Mouse (Mus musculus): ENCODE results near the gene Cwf19l1. TPM values are rescaled to one million over a fixed set of nuclear protein-coding genes. Genes with fewer than 3 reads are reported as not detected.

The Cwf19l1 gene
- 21.9 and 23.8 TPM in 2 replicates for polyA plus RNA-seq (2016; fragmentation: Nextera tagmentation; extraction: Ambion mirVana)

GRCm38 (mm10) chr19:44135072-44135959, at the start of gene Cwf19l1:
Gene Cwf19l1 (minus strand): TSS chr19:44135876.
- peaks cover 8% of the 10 kb centered on the region; the same call in 1 of the 2 replicates for H3K4me1 ChIP-seq
- WGBS, result under 1% methylated on average over 45 of the region's 45 CpGs
- no peaks in the 10 kb centered on the region for H3K27me3 ChIP-seq (ENCODE audit: insufficient read depth, poor library complexity, severe bottlenecking)
- peak within 1 kb of the TSS; percentile 87 for H3K4me3 ChIP-seq
- DNase-seq (ENCODE audit: low spot score), result peak; percentile 93
- no peaks in the 10 kb centered on the region for H3K9me3 ChIP-seq
- peak within 1 kb of the TSS; percentile 98 for H3K27ac ChIP-seq
- peaks cover 41% of the 10 kb centered on the region for H3K36me3 ChIP-seq

GRCm38 (mm10) chr19:44183968-44184367, 48.3 kb upstream of the Cwf19l1 start:
- DNase-seq (ENCODE audit: low spot score), result peak; percentile 17
- H3K27me3 ChIP-seq (ENCODE audit: insufficient read depth, poor library complexity, severe bottlenecking), result no peaks in the 10 kb centered on the region

GRCm38 (mm10) chr19:44180502-44180901, 44.8 kb upstream of the Cwf19l1 start:
- 88% methylated on average over 1 of the region's 1 CpGs for WGBS
- Histone ChIP-seq H3K4me1 (no peaks in the 10 kb centered on the region), H3K9me3 (0 out of 2 replicates have a peak, but pooled peaks cover 3% of the 10 kb centered on the region), H3K4me3 (no peak overlapping the region), H3K27ac (no peak overlapping the region), H3K36me3 (no peaks in the 10 kb centered on the region), H3K27me3 (ENCODE audit: insufficient read depth, poor library complexity, severe bottlenecking) (no peaks in the 10 kb centered on the region)
- DNase-seq (ENCODE audit: low spot score), result peak; percentile 33

More at GRCm38 (mm10) chr19:44183968-44184367, 48.3 kb upstream of the Cwf19l1 start:
- Histone ChIP-seq H3K36me3 (no peaks in the 10 kb centered on the region), H3K4me1 (no peaks in the 10 kb centered on the region), H3K27ac (no peak overlapping the region), H3K9me3 (no peaks in the 10 kb centered on the region), H3K4me3 (no peak overlapping the region)
- WGBS, result 69% methylated on average over 3 of the region's 3 CpGs

GRCm38 (mm10) chr19:44176741-44177140, 41.1 kb upstream of the Cwf19l1 start:
- Histone ChIP-seq H3K27ac (no peak overlapping the region), H3K4me3 (no peak overlapping the region), H3K4me1 (no peaks in the 10 kb centered on the region), H3K9me3 (peaks cover 7% of the 10 kb centered on the region; the same call in 1 of the 2 replicates), H3K36me3 (no peaks in the 10 kb centered on the region), H3K27me3 (ENCODE audit: insufficient read depth, poor library complexity, severe bottlenecking) (no peaks in the 10 kb centered on the region)
- DNase-seq (ENCODE audit: low spot score), result peak; percentile 11
- 83% methylated on average over 3 of the region's 3 CpGs for WGBS

- DNase-seq (ENCODE audit: low spot score), result peak; percentile 62
- WGBS, result 63% methylated on average over 8 of the region's 8 CpGs
- Histone ChIP-seq H3K9me3 (peaks cover 7% of the 10 kb centered on the region; the same call in 1 of the 2 replicates), H3K36me3 (no peaks in the 10 kb centered on the region), H3K27me3 (ENCODE audit: insufficient read depth, poor library complexity, severe bottlenecking) (no peaks in the 10 kb centered on the region), H3K27ac (no peak overlapping the region), H3K4me3 (no peak overlapping the region), H3K4me1 (no peaks in the 10 kb centered on the region)
Measured at GRCm38 (mm10) chr19:44174835-44175234, 39.2 kb upstream of the Cwf19l1 start.

GRCm38 (mm10) chr19:44161515-44161914, 25.8 kb upstream of the Cwf19l1 start:
- Histone ChIP-seq H3K4me1 (no peaks in the 10 kb centered on the region), H3K9me3 (no peaks in the 10 kb centered on the region), H3K27ac (no peak overlapping the region), H3K36me3 (no peaks in the 10 kb centered on the region), H3K4me3 (no peak overlapping the region), H3K27me3 (ENCODE audit: insufficient read depth, poor library complexity, severe bottlenecking) (peaks cover 11% of the 10 kb centered on the region; the same call in 1 of the 2 replicates)
- DNase-seq (ENCODE audit: low spot score), result peak; percentile 50
- 14% methylated on average over 3 of the region's 3 CpGs for WGBS

GRCm38 (mm10) chr19:44159386-44159785, 23.7 kb upstream of the Cwf19l1 start:
- DNase-seq (ENCODE audit: low spot score), result peak; percentile 52
- peaks cover 26% of the 10 kb centered on the region for H3K27me3 ChIP-seq (ENCODE audit: insufficient read depth, poor library complexity, severe bottlenecking)
- H3K27ac ChIP-seq, result no peak overlapping the region
- WGBS, result 72% methylated on average over 3 of the region's 3 CpGs
- no peaks in the 10 kb centered on the region for H3K4me1 ChIP-seq
- no peaks in the 10 kb centered on the region for H3K9me3 ChIP-seq
- H3K36me3 ChIP-seq, result no peaks in the 10 kb centered on the region
- no peak overlapping the region for H3K4me3 ChIP-seq

GRCm38 (mm10) chr19:44157005-44157404, 21.3 kb upstream of the Cwf19l1 start:
- peak; percentile 50 for DNase-seq (ENCODE audit: low spot score)
- H3K9me3 ChIP-seq, result no peaks in the 10 kb centered on the region
- H3K4me3 ChIP-seq, result no peak overlapping the region
- no peak overlapping the region for H3K27ac ChIP-seq
- WGBS, result 86% methylated on average over 10 of the region's 10 CpGs
- H3K36me3 ChIP-seq, result no peaks in the 10 kb centered on the region
- H3K27me3 ChIP-seq (ENCODE audit: insufficient read depth, poor library complexity, severe bottlenecking), result peaks cover 37% of the 10 kb centered on the region
- no peaks in the 10 kb centered on the region for H3K4me1 ChIP-seq

- H3K27me3 ChIP-seq (ENCODE audit: insufficient read depth, poor library complexity, severe bottlenecking), result peaks cover 46% of the 10 kb centered on the region
Measured at GRCm38 (mm10) chr19:44153781-44154180, 18.1 kb upstream of the Cwf19l1 start.

GRCm38 (mm10) chr19:44148991-44149390, 13.3 kb upstream of the Cwf19l1 start:
- H3K4me3 ChIP-seq, result no peak overlapping the region
- H3K4me1 ChIP-seq, result peaks cover 13% of the 10 kb centered on the region
- H3K27ac ChIP-seq, result no peak overlapping the region
- no peaks in the 10 kb centered on the region for H3K9me3 ChIP-seq
- DNase-seq (ENCODE audit: low spot score), result peak; percentile 54
- WGBS, result 66% methylated on average over 2 of the region's 2 CpGs
- peaks cover 21% of the 10 kb centered on the region; the same call in 1 of the 2 replicates for H3K27me3 ChIP-seq (ENCODE audit: insufficient read depth, poor library complexity, severe bottlenecking)
- H3K36me3 ChIP-seq, result peaks cover 5% of the 10 kb centered on the region; the same call in 1 of the 2 replicates

More at GRCm38 (mm10) chr19:44153781-44154180, 18.1 kb upstream of the Cwf19l1 start:
- 75% methylated on average over 5 of the region's 5 CpGs for WGBS
- no peak overlapping the region for H3K27ac ChIP-seq
- H3K9me3 ChIP-seq, result no peaks in the 10 kb centered on the region
- H3K36me3 ChIP-seq, result no peaks in the 10 kb centered on the region
- no peak overlapping the region for H3K4me3 ChIP-seq
- H3K4me1 ChIP-seq, result no peaks in the 10 kb centered on the region
- no peak for DNase-seq (ENCODE audit: low spot score)

GRCm38 (mm10) chr19:44148345-44148744, 12.7 kb upstream of the Cwf19l1 start:
- H3K4me3 ChIP-seq, result no peak overlapping the region
- peaks cover 11% of the 10 kb centered on the region for H3K36me3 ChIP-seq
- H3K27me3 ChIP-seq (ENCODE audit: insufficient read depth, poor library complexity, severe bottlenecking), result peaks cover 18% of the 10 kb centered on the region; the same call in 1 of the 2 replicates
- DNase-seq (ENCODE audit: low spot score), result peak; percentile 60
- H3K9me3 ChIP-seq, result no peaks in the 10 kb centered on the region
- 17% methylated on average over 2 of the region's 2 CpGs for WGBS
- peaks cover 13% of the 10 kb centered on the region for H3K4me1 ChIP-seq
- H3K27ac ChIP-seq, result no peak overlapping the region

GRCm38 (mm10) chr19:44146951-44147350, 11.3 kb upstream of the Cwf19l1 start:
- Histone ChIP-seq H3K36me3 (peaks cover 25% of the 10 kb centered on the region), H3K4me1 (peaks cover 13% of the 10 kb centered on the region), H3K27ac (no peak overlapping the region), H3K27me3 (ENCODE audit: insufficient read depth, poor library complexity, severe bottlenecking) (peaks cover 13% of the 10 kb centered on the region; the same call in 1 of the 2 replicates), H3K4me3 (no peak overlapping the region), H3K9me3 (no peaks in the 10 kb centered on the region)
- 92% methylated on average over 8 of the region's 8 CpGs for WGBS
- DNase-seq (ENCODE audit: low spot score), result peak; percentile 51

- no peak for DNase-seq (ENCODE audit: low spot score)
- Histone ChIP-seq H3K4me1 (peaks cover 13% of the 10 kb centered on the region), H3K27me3 (ENCODE audit: insufficient read depth, poor library complexity, severe bottlenecking) (peaks cover 12% of the 10 kb centered on the region; the same call in 1 of the 2 replicates), H3K27ac (peak overlapping the region; percentile 83), H3K36me3 (peaks cover 29% of the 10 kb centered on the region), H3K4me3 (peak overlapping the region; percentile 65), H3K9me3 (no peaks in the 10 kb centered on the region)
- 64% methylated on average over 9 of the region's 9 CpGs for WGBS
Measured at GRCm38 (mm10) chr19:44146568-44146879, 10.8 kb upstream of the Cwf19l1 start.

Data from heart, embryonic 10.5 days (tissue).